ENCODE assay signal across 8 mouse cellular contexts in the genomic region with DNA sequence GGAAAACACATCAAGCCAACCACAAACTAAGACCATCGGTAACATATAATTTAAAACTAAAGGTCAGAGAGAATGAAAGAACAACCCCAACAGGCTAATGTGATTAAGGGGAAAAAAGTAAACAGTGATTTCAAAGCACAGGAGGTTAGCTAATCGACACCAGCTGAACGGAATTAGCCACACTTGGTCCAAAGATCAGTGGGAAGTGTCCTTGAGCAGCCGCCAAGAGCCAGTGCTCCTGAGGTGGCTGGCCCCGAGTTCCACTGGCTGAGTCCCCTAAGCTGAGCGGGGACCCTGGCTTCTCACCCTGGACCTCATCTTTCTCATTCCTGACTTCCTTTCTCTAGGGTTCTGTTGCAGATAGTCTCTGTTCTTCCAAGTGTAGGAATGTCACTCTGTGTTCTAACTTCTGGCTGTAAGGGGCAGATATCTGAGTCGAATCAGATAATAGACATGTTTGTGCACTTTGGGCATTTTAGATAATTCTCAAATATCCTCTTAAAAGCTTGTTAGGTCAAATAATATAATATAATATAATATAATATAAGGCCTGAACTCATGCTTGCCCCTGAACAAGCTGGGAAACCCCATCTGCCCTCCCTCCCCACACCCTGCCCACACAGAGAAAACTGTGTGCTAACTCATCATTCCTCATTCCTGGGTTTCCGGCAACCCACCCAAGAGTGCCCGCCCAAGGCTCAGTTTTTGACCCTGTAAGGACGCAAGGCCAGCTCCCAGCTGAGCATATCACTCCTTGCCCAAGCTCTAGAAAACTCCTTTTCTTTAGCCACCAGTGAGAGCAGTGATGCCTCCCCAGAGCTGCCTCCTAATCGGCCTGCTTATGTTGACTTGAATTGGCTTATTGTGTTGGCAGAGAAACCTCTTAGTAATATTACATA.
DNase-seq lines count a peak whose midpoint lies in the region; ATAC-seq lines count a peak whose summit lies in the region.
"Had no signal": no experiment of that assay in that cellular context is flagged by ENCODE, and none has a peak within 500 bp of the region (broad histone marks: within the 10 kb centered on the region; RNA-seq: fewer than 3 reads in every experiment).

No protein-coding gene starts in this region.

- no peak overlapping the region for H3K4me3 ChIP-seq in stomach, embryonic 15.5 days (replicated peaks)
- H3K4me3 ChIP-seq: embryonic facial prominence, embryonic 13.5 days had no signal

- H3K36me3 ChIP-seq in stomach, embryonic 15.5 days = no peaks in the 10 kb centered on the region
- H3K36me3 ChIP-seq: embryonic facial prominence, embryonic 13.5 days had no signal

- H3K27me3 ChIP-seq in stomach, embryonic 15.5 days (replicated peaks) = no peaks in the 10 kb centered on the region
- H3K27me3 ChIP-seq: embryonic facial prominence, embryonic 13.5 days had no signal

- intact Hi-C loops in left cerebral cortex, postnatal 4 days (cut with DNase I) = no loop called here

- H3K9me3 ChIP-seq in stomach, embryonic 15.5 days = no peaks in the 10 kb centered on the region
- H3K9me3 ChIP-seq: embryonic facial prominence, embryonic 13.5 days had no signal

- peak; percentile 29 for DNase-seq in left cerebral cortex, postnatal 4 days
- no peak for DNase-seq in left cerebral cortex, adult 8-10 months (ENCODE audit: low spot score in 2 of 2)
- DNase-seq in forelimb bud, embryonic 11.5 days (ENCODE audit: low read depth, low spot score) = peak; percentile 45
- DNase-seq in liver = peak; percentile 46
- DNase-seq in ovary, postnatal 36 days (ENCODE audit: low spot score) = no peak

- H3K4me1 ChIP-seq in stomach, embryonic 15.5 days = peaks cover 2% of the 10 kb centered on the region; the same call in 1 of the 2 replicates

- WGBS in stomach, embryonic 15.5 days = 52% methylated on average over 11 of the region's 11 CpGs

- no peak overlapping the region for H3K9ac ChIP-seq in stomach, embryonic 15.5 days
- H3K9ac ChIP-seq: embryonic facial prominence, embryonic 13.5 days had no signal

- ATAC-seq in stomach, embryonic 15.5 days (ENCODE audit: insufficient read depth, low FRiP score, low read depth) = peak; percentile 85; the same call in 1 of the 2 replicates
- no peak for ATAC-seq in monocyte, adult 5-6 weeks (replicated peaks; ENCODE audit: insufficient number of reproducible peaks, low FRiP score, low TSS enrichment, poor library complexity, severe bottlenecking)

- H3K4me2 ChIP-seq in stomach, embryonic 15.5 days = no peak overlapping the region
- H3K4me2 ChIP-seq: embryonic facial prominence, embryonic 13.5 days had no signal

- peak overlapping the region; percentile 59; the same call in 1 of the 2 replicates for H3K27ac ChIP-seq in stomach, embryonic 15.5 days
- H3K27ac ChIP-seq: embryonic facial prominence, embryonic 13.5 days had no signal

Comparison
In these comparisons a context has a peak if more than half of its experiments do, and no peak if none do; other contexts are left out.
1. DNase-seq: peak in left cerebral cortex, postnatal 4 days (single experiment), forelimb bud, embryonic 11.5 days (single experiment) and liver (single experiment); none in left cerebral cortex, adult 8-10 months (0 of 2) and ovary, postnatal 36 days (single experiment).